Mouse (Mus musculus) lung, postnatal 14 days (tissue): ENCODE measurements around the gene Sox6.

Source experiments
- DNase-seq: peaks from one replicate; pipeline ENCODE4 v3.0.0; 2021

Sox6 gene

GRCm38 (mm10) chr7:115463367-115463766, 575.2 kb downstream of the Sox6 start:
- no peak for DNase-seq

GRCm38 (mm10) chr7:115462276-115462675, 576.3 kb downstream of the Sox6 start:
- DNase-seq, result no peak

- DNase-seq, result no peak
These were observed 583.6 kb downstream of the Sox6 start for GRCm38 (mm10) chr7:115454988-115455387.

- no peak for DNase-seq
These were observed 584.9 kb downstream of the Sox6 start for GRCm38 (mm10) chr7:115453713-115454073.

- peak; percentile 59 for DNase-seq
These were observed 585.4 kb downstream of the Sox6 start for GRCm38 (mm10) chr7:115453042-115453712.

- no peak for DNase-seq
These were observed 588.0 kb downstream of the Sox6 start for GRCm38 (mm10) chr7:115450431-115451195.

- DNase-seq, result no peak
These were observed 590.1 kb downstream of the Sox6 start for GRCm38 (mm10) chr7:115448403-115449025.

GRCm38 (mm10) chr7:115447091-115447490, 591.5 kb downstream of the Sox6 start:
- DNase-seq, result no peak

- no peak for DNase-seq
These were observed 592.0 kb downstream of the Sox6 start for GRCm38 (mm10) chr7:115446481-115447016.

GRCm38 (mm10) chr7:115426161-115426982, 612.2 kb downstream of the Sox6 start:
- no peak for DNase-seq

GRCm38 (mm10) chr7:115422828-115423227, 615.8 kb downstream of the Sox6 start:
- no peak for DNase-seq

GRCm38 (mm10) chr7:115420960-115421359, 617.6 kb downstream of the Sox6 start:
- no peak for DNase-seq
